Mouse (Mus musculus): ENCODE measurements around the gene Tyrobp. TPM values are rescaled to one million over a fixed set of nuclear protein-coding genes. Genes with fewer than 3 reads are reported as not detected.

Gene Tyrobp
- total RNA-seq, 1 experiment from 2014 or later = 118 TPM

DNA sequence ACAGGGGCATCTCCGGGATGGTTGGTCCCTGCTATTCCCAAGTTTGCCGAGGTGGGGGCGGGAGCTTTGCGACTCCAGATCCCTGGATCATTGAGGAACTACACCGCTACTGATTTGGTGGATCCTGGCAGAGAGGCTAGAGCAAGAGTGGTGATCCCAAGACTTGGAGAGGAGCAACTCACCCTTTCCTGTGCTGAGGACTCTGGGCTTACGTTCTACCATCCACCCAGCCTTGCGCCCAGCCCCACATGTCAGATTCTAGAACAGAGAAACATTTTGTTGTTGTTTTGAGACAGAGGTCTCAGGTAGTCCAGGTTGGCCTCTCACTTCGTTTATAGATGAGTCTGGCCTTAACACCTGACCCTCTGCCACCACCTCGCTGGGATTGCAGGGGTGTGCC, 9.0 kb downstream of the Tyrobp start:
- ATAC-seq (replicated peaks; ENCODE audit: low read depth, poor library complexity, severe bottlenecking) = no peak

DNA sequence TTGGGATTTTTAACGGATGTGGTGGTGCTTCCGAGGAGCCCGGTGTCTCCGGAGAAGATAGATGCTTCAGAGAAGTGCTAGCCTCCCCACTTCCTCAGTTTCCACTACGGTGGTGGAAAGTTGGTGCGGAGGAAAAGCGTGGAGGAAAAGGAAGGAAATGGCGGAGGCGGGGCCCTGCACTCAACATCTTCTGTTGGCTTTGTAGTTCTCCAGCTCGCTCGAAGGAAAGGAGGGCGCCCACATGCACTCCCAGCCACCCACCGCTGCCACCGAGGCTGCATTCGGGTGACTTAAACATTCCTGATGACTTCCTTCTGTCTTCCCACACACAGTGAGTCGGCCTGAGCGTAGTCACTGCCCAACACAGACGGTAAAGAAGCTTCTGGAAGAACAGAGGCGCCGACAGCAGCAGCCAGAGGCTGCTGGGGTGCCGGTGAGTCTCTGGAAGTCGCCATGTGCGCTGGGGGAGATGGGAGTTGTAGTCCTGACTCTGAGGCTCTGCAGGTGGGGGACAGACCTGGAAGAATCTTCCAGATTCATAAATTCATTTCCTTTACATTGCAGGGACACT, 9.6 kb downstream of the Tyrobp start:
- ATAC-seq (replicated peaks; ENCODE audit: low read depth, poor library complexity, severe bottlenecking) = peak; percentile 20

DNA sequence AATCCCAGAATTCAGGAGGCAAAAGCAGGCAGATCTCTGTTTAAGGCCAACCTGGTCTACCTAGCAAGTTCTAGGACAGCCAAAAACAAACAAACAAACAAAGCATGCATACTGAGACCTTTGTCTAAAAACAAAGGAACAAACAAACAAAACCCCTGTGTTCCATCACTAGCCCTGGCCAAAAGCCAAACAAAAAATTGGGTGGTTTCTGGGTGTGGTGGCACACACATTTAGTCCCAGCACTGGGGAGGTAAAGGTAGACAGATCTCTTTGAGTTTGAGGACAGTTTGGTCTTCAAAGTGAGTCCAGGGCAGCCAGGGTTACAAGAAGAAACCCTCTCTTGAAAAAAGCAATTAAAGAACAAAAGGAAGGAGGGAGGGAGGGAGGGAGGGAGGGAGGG, 15.8 kb downstream of the Tyrobp start:
- no peak for ATAC-seq (replicated peaks; ENCODE audit: low read depth, poor library complexity, severe bottlenecking)

DNA sequence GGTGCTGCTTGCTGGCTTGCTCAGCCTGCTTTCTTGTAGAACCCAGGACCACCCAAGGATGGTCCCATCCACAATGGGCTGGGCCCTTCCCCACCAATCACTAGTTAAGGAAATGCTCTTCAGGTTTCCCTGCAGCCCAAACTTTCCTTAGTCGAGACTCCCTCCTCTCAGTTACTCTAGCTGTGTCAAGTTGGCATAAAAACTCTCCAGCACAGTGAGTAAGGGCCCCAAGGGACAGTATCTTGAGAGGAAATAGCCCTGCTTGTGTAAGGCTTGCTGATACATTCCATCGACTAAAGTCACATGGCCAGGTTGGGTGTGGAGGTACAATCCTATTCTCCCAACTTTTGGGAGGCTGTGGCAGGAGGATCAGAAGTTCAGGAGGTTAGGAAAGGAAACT, 16.6 kb downstream of the Tyrobp start:
- ATAC-seq (replicated peaks; ENCODE audit: low read depth, poor library complexity, severe bottlenecking) = no peak

DNA sequence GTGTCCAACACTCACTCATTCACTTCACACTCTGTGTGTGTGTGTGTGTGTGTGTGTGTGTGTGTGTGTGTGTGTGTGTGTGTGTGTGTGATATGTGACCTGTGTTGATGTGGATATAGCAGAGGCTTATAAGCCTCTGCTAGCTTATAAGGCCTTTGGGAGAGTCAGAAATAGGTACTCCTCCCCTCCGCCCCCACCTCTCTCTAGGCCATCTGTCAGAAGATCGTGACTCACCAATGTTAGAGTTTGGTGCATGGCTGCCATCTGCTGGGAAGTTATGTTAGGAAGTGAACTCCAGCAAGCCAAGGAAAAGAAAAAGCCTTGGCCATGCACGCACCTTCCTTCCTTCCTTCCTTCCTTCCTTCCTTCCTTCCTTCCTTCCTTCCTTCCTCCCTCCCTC, 18.2 kb downstream of the Tyrobp start:
- ATAC-seq (replicated peaks; ENCODE audit: low read depth, poor library complexity, severe bottlenecking) = peak; percentile 81

DNA sequence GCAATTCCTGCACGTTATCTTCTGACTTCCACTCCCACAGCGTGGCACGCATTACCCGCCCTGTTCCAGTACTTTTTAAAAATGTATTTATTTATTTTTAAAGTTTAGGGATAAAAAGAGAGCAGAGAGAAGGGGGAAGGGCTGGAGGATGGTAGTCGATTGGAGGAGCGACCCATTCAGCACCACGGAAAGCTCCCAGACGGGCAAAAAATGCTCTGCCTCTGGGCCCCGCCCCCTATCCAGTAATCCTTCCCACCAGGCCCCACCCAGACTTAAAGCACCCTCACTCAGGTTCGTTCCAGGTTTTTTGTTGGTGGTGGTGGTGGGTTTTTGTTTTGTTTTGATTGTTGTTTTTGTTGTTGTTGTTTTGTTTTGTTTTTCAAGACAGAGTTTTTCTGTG, 20.7 kb downstream of the Tyrobp start:
- ATAC-seq (replicated peaks; ENCODE audit: low read depth, poor library complexity, severe bottlenecking) = peak; percentile 55; the same call in 1 of the 2 replicates

DNA sequence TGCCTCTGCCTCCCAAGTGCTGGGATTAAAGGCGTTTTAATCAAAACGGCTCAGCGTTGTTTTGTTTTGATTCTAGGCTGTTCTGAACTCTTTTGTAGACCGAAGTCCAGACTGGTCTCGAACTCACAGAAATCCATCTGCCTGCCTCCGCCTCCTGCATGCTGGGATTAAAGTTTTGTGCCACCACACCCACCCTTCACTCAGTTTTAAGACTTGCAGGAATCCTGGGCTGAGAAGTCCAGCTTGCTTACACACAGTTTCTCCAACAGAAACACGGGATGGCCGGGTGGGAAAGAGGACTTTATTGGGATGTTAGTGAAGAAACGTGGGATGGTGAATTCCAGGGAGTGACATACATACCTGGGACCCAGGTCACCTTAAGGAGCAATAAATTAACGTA, 21.1 kb downstream of the Tyrobp start:
- ATAC-seq (replicated peaks; ENCODE audit: low read depth, poor library complexity, severe bottlenecking) = no peak

DNA sequence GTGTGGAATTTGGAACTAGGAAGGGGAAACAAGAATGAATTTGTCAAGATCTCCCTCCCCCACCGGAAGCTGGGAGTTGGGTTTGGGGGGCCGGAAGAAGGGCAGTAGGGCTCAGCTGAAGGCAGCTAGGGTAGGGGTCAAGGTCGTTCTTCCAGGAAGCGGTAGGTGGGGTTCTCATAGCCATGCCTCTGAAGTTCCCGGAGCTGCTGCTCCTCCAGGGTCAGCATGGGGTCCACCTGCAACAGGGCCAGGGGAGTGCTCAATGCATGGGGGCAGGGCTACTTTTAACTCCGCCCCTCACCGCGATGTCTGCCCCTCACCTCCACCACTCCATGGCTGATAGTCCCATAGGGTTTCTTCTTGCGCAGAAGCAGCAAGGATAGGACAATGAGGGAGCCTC, 21.6 kb downstream of the Tyrobp start:
- ATAC-seq (replicated peaks; ENCODE audit: low read depth, poor library complexity, severe bottlenecking) = no peak

DNA sequence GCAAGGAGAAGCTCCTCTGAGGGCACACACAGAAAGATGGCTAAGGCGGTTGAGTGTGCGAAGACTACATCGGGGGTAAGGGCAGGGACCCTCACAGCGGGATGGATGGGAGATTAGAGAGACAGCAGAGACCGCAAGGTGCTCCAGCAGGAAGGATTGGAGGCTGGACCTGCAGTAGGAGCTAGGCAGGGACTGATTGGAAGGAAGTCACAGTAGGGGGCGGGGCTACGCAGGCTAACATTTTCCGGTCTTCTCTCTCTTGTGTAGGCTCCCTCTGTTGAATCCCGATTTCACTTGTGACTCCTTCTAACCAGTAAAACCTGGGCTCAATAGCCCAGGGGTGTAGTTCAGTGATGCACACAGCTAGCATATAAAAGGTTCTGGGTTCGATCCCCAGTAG, 23.3 kb downstream of the Tyrobp start:
- 0 out of 2 replicates have a peak, but pooled peaks have one; percentile 43 for ATAC-seq (replicated peaks; ENCODE audit: low read depth, poor library complexity, severe bottlenecking)

DNA sequence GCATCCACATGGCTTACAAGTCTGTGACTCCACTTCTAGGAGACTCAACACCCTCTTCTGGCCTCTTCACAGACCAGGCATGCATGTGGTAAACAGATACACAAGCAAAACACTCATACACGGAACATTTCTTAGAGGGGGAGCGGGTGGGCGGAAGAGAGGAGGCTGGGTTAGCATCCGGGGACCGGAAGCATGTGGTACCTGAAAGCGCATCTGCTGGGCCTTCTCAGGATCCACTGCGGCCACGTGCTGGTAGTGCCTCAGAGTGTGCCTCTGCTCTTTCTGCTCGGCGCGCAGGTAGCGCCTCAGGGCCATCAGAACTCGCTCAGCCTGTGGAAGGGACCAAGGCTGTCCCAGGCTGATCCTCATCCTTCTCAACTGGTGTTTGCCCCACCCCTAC, 26.2 kb downstream of the Tyrobp start:
- no peak for ATAC-seq (replicated peaks; ENCODE audit: low read depth, poor library complexity, severe bottlenecking)

DNA sequence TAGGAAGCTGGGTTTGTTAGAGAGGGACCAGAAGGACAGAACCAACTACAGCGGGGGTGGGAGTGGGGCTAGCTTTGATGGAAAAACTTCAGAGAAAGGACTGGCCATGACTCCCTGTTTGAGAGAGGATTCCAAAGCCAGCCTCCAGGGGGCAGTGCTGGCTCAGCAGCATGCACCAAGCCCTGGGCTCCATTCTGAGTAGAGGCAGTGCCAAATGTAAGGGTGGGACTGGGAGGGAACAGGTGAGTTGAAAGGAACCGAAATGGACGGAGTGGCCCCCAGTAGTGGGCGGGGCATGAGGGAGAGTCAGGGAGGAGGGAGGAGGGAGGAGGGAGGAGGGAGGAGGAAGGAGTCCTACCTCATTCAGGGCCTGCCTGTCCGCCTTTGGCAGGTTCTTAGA, 27.1 kb downstream of the Tyrobp start:
- ATAC-seq (replicated peaks; ENCODE audit: low read depth, poor library complexity, severe bottlenecking) = peak; percentile 77

DNA sequence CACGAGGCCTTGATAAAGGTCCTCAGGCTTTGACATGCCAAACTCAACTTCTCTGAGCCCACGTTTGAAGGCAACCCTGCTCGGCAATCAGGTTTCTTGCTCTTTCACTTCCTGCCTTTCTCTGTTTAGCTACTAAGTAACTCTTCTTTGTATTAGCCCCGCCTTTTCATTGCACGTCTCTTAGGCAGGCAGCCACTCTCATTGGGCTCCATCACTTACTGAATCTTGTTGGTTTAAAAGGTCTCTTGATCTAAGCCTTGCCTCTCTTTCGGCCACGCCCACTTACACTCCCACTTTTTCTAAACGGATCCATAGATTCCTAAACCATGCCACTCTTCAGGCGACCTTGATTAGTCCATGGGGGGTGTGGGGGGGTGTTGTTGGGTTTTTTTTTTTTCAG, 30.1 kb downstream of the Tyrobp start:
- no peak for ATAC-seq (replicated peaks; ENCODE audit: low read depth, poor library complexity, severe bottlenecking)

DNA sequence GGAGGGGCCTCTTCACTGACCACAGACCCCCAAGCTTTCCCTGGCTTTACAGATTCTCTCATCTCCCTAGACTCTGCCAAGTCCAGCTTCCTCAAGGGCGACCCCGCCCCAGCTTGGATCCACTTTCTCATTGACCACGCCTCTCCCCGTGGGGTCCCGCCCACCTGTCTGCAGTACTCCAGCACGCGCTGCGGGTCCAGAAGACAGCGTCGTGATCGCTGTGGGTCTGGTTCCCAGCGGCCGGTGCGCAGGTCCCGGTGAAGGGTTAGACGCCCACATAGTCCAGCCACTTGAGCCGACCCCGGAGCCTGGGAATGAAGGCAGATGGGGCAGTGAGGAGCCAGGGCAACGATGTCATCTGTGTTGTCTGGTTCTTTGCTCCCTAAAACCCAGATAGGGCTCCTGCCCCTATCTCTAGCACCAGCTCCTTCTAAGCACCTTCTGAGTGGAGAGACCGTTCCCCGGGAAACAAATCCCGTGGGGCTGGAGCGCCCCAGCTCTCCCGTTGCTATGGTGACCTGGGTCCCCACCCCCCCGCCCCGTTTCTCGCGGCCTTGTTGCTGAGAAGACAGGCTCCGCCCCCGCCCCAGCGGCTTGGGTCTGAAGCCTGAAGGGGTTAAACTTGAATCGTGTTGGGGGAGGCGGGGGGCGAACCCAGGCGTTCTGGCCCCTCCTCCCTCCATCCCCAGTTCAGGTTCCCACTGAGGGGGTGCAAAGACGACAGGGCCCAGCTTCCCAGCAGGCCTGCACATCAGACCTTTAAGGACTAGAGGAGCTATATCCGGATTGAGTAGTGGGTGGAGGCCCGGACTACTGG, 30.8 kb downstream of the Tyrobp start:
- ATAC-seq (replicated peaks; ENCODE audit: low read depth, poor library complexity, severe bottlenecking) = 0 out of 2 replicates have a peak, but pooled peaks have one; percentile 45

DNA sequence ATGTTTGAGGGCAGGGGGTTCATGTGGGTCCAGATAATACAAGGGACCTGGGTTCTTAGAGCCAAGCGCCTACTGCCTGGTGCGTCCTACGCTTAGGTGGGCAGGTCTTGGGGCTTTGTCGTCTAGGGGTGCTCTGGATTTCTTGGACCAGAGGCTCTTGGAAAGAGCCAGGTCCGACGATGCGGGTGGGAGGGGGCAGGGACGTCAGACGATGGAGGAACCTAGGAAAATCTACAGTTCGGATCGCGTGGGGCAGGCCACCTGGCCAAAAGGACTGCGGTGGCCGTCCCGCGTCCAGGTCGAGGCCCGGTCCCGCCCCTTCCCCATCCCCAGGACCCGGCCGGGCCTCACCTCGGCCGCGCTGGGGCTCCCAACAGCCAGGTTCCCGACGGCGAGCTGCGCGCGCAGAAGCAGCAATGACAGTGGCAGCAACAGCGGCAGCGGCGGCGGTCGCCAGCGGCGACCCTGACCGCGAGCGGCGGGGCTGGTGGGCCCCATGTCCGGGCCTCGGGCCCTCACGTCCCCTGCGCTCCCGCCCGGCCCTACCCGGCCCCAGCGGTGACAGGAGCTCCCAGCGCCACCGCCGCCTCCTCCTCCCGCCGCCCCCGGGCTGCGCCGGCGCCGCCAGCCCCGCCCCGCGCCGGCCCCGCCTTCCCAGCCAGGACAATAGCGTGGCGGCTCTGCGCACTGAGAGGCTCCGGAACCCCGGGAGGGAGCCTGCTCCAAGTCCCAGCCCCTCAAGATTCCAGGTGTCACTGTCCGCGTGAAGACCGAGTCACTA, 31.6 kb downstream of the Tyrobp start, which contains the start of gene Aplp1:
Gene Aplp1 (minus strand): TSS at position 565 of the 781 bp plus-strand sequence.
- 0 out of 2 replicates have a peak, but pooled peaks have one; percentile 40 for ATAC-seq (replicated peaks; ENCODE audit: low read depth, poor library complexity, severe bottlenecking)

DNA sequence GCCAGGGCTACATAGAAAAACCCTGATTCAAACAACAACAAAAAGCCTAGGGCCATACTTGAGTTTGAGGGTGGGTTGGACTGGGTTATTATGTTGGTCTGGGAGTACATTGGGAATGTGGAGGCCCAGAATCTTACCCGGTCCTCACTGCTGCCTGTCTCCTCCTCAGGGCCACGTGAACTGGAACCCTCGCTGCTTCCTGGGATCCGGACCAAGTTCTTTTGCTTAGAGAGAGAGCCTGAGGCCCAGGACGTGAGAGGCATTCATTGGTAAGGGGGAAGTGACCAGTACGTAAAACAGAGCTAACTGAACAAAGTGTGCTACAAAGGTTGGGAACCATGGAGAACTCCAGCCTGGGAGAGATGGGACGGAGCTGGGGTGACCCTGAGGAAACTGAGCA, 36.7 kb downstream of the Tyrobp start:
- no peak for ATAC-seq (replicated peaks; ENCODE audit: low read depth, poor library complexity, severe bottlenecking)

DNA sequence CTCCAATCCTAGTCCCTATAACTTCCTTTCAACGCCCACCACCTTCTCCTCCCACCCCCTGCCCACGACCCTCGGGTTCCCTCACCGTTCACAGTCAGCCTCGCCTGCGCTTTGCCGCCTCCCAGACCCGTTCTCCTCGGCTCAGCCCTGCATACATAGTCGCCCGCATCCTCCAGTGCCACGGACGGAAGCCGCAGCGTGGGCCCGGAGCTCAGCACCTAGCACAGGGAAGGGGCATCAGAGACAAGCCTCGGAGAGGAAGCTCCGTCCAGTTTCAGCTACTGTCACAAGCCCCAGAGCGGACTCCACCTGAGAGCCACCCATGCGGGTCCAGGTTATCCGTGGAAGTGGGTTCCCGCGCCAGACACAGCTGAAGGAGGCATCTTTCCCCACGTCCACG, 39.8 kb downstream of the Tyrobp start:
- ATAC-seq (replicated peaks; ENCODE audit: low read depth, poor library complexity, severe bottlenecking) = 0 out of 2 replicates have a peak, but pooled peaks have one; percentile 13

DNA sequence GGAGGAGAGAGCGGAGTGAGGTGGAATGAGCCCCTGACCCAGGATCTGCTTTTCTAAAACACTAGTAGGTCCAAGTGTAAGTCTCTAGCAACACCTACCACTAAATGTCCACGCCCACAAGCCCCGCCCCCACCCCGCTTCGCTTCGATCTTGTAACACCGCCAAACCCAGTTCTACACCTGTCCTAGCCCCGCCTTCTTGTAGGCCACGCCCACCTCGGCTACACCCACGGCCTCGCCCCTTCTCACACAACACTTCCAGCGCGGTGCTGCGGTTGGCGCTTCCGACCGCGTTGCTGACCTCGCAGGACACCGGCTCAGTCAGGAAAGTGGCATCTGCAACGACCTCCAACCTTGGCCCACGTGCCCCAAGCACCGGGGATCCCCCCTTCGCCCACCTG, 40.2 kb downstream of the Tyrobp start:
- peak; percentile 77 for ATAC-seq (replicated peaks; ENCODE audit: low read depth, poor library complexity, severe bottlenecking)

DNA sequence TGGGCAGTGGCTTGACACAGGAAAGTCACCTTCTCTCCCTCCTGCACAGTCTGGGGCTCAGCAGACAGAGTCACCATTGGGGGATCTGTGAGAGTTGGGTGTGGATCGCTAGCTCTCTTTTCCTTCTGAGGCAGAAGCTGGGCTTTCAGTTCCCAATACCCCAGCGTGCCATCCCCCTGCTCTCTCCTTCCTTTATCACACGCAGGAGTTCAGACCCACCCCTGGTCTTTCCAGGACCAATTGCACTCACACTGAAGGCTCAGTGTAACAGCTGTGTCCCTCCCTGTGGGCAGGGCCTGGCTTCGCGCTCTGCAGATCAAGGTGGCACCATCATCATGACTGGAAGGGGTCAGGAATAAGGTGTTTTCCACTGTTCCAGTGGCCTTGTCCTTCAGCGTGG, 40.7 kb downstream of the Tyrobp start:
- ATAC-seq (replicated peaks; ENCODE audit: low read depth, poor library complexity, severe bottlenecking) = peak; percentile 50

DNA sequence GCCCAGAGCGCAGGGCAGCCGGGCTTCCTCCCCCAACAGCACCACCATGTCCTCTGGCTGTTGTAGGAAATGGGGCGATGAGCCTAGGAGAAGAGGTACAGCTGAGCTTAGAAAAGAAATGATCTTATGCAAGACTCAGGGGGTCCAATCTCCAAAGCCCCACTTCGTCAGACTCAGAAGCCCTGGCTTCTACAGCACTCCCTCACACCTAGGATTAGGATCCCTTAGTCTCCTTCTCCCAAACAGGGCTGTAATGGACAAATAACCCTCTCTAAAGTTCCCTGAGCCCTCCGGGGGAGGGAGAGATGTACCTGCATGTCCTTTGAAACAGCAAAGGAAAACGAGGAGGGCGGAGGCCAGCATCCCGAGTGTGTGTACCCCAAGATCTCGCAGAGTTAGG, 42.9 kb downstream of the Tyrobp start:
- ATAC-seq (replicated peaks; ENCODE audit: low read depth, poor library complexity, severe bottlenecking) = no peak

DNA sequence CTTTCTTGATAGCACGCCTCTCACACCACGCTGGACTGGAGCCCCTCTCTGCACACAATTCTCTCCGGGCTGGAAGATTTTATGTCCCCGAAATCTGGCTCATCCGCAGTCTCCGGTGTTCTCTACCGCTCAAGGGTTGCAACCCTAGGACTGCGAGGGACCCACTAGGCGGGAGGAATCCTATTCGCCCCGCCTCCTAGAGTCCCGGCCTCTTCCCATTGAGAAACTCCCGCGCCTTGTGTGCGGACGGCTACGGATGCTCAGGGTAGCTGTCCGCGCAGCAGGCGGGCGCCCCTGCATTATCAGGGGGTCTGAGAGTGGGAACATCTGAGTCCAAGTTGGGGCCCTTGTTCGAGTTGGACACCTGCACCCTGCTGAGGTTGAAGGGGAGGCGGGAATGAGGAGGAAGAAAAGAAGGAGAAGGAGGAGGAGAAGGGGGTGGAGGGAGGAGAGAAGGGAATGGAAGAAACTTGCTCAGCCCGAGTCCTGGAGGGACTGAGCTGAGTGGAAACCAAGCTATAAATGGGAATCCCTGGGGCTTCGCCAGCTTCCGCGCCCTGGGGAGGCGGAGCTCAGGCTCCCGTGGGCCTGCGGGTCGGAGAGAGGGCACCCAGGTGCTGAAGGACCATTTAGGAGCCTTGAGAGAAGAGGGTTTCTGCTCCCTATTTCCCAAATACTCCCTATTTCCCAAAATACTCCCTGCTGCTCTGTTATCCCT, 43.5 kb downstream of the Tyrobp start:
- ATAC-seq (replicated peaks; ENCODE audit: low read depth, poor library complexity, severe bottlenecking) = no peak

Data from common myeloid progenitor, adult 5-6 weeks (primary cell).